Mouse (Mus musculus) MEL (cell line): ENCODE measurements around the gene Nod1. TPM values are rescaled to one million over a fixed set of nuclear protein-coding genes. Genes with fewer than 3 reads are reported as not detected.

Source experiments
- DNase-seq: peaks from one replicate; pipeline ENCODE4 v3.0.0; 2011; ENCODE audit warnings: low read depth, low spot score
- H3K27ac ChIP-seq: 2 replicates; pipeline ENCODE4 v1.5.1; 2012; ENCODE audit warnings: low read depth, mild to moderate bottlenecking, control low read depth, low read length, moderate library complexity; ENCODE audit not compliant: control insufficient read depth
- H3K27me3 ChIP-seq, 2 experiments: fragments of 150-350 bp in 1 of 2; sonication (generic) in 1 of 2; 2 replicates each; pipeline ENCODE4 v1.6.1; 2012; ENCODE audit warnings: low read length in 2 of 2, mild to moderate bottlenecking in 2 of 2, improper control_type of control experiment in 1 of 2, moderate library complexity in 1 of 2; ENCODE audit not compliant: insufficient read depth in 2 of 2, control insufficient read depth in 1 of 2
- H3K36me3 ChIP-seq, 2 experiments: 2 replicates each; pipeline ENCODE4 v1.6.1; 2012 to 2014; ENCODE audit warnings: low read length in 2 of 2, improper control_type of control experiment in 1 of 2, inconsistent platforms in 1 of 2, mild to moderate bottlenecking in 1 of 2; ENCODE audit not compliant: insufficient read depth in 2 of 2, control insufficient read depth in 1 of 2
- H3K4me1 ChIP-seq, 2 experiments: fragments of 150-350 bp in 1 of 2; sonication (generic) in 1 of 2; 2 replicates each; pipeline ENCODE4 v1.6.1; 2012; ENCODE audit warnings: low read length in 2 of 2, improper control_type of control experiment in 1 of 2, mild to moderate bottlenecking in 1 of 2; ENCODE audit not compliant: insufficient read depth in 2 of 2, control insufficient read depth in 1 of 2
- H3K4me3 ChIP-seq, 2 experiments: fragments of 150-350 bp in 1 of 2; sonication (generic) in 1 of 2; 2 replicates each; pipeline ENCODE4 v1.5.1; 2012; ENCODE audit warnings: low read depth in 2 of 2, low read length in 2 of 2, mild to moderate bottlenecking in 2 of 2, moderate library complexity in 2 of 2, control low read depth in 1 of 2, improper control_type of control experiment in 1 of 2; ENCODE audit not compliant: control insufficient read depth in 1 of 2, insufficient read depth in 1 of 2
- H3K79me2 ChIP-seq: 2 replicates; pipeline ENCODE4 v1.6.1; 2012; ENCODE audit warnings: mild to moderate bottlenecking, low read length, moderate library complexity; ENCODE audit not compliant: control insufficient read depth, poor library complexity, insufficient read depth
- H3K9ac ChIP-seq: 2 replicates; pipeline ENCODE4 v1.6.1; 2012; ENCODE audit warnings: low read depth, mild to moderate bottlenecking, control low read depth, low read length, moderate library complexity; ENCODE audit not compliant: control insufficient read depth, poor library complexity, severe bottlenecking
- H3K9me3 ChIP-seq: fragments of 150-350 bp; sonication (generic); replicated peaks from 2 replicates; pipeline ENCODE4 v1.6.1; 2012; ENCODE audit warnings: mild to moderate bottlenecking, low read length, improper control_type of control experiment, moderate library complexity; ENCODE audit not compliant: insufficient read depth
- CTCF ChIP-seq, 3 experiments: IDR thresholded peaks in 2 of 3; conservative IDR thresholded peaks in 1 of 3; 2 replicates each; pipeline ENCODE4 v1.5.1; 2011 to 2012; ENCODE audit warnings: low read length in 3 of 3, low read depth in 2 of 3, mild to moderate bottlenecking in 2 of 3, improper control_type of control experiment in 1 of 3, inconsistent platforms in 1 of 3, mixed read lengths in 1 of 3, moderate library complexity in 1 of 3; ENCODE audit not compliant: control insufficient read depth in 1 of 3, insufficient read depth in 1 of 3, poor library complexity in 1 of 3, severe bottlenecking in 1 of 3
- E2F4 ChIP-seq: IDR thresholded peaks from 2 replicates; pipeline ENCODE4 v1.6.1; 2011; ENCODE audit warnings: low read depth, low read length, improper control_type of control experiment, borderline replicate concordance
- EP300 ChIP-seq, 2 experiments: IDR thresholded peaks; 2 replicates each; pipeline ENCODE4 v1.6.1; 2011; ENCODE audit warnings: improper control_type of control experiment in 2 of 2, low read length in 2 of 2, low read depth in 1 of 2, mild to moderate bottlenecking in 1 of 2
- ETS1 ChIP-seq: IDR thresholded peaks from 2 replicates; pipeline ENCODE4 v1.6.1; 2012; ENCODE audit warnings: low read depth, mild to moderate bottlenecking, inconsistent platforms, low read length, improper control_type of control experiment, moderate library complexity
- GATA1 ChIP-seq: IDR thresholded peaks from 2 replicates; pipeline ENCODE4 v1.6.1; 2011; ENCODE audit warnings: low read depth, low read length, improper control_type of control experiment
- HCFC1 ChIP-seq: IDR thresholded peaks from 2 replicates; pipeline ENCODE4 v1.6.1; 2012; ENCODE audit warnings: low read depth, mild to moderate bottlenecking, inconsistent platforms, low read length, improper control_type of control experiment, moderate library complexity
- JUND ChIP-seq: IDR thresholded peaks from 2 replicates; pipeline ENCODE4 v1.6.1; 2011; ENCODE audit warnings: low read depth, mild to moderate bottlenecking, improper control_type of control experiment, low read length
- MAX ChIP-seq: IDR thresholded peaks from 2 replicates; pipeline ENCODE4 v1.6.1; 2011; ENCODE audit warnings: low read length, improper control_type of control experiment
- MAZ ChIP-seq: IDR thresholded peaks from 2 replicates; pipeline ENCODE4 v1.6.1; 2012; ENCODE audit warnings: low read depth, mild to moderate bottlenecking, inconsistent platforms, low read length, improper control_type of control experiment
- MYC ChIP-seq: IDR thresholded peaks from 2 replicates; pipeline ENCODE4 v1.6.1; 2011; ENCODE audit warnings: low read depth, mild to moderate bottlenecking, low read length, improper control_type of control experiment, moderate library complexity
- NELFE ChIP-seq: IDR thresholded peaks from 2 replicates; pipeline ENCODE4 v1.6.1; 2011; ENCODE audit warnings: low read depth, low read length, improper control_type of control experiment
- POLR2A ChIP-seq, 2 experiments: IDR thresholded peaks; 2 replicates each; pipeline ENCODE4 v1.6.1; 2011 to 2012; ENCODE audit warnings: low read length in 2 of 2, mild to moderate bottlenecking in 2 of 2, control low read depth in 1 of 2, improper control_type of control experiment in 1 of 2, low read depth in 1 of 2, moderate library complexity in 1 of 2; ENCODE audit not compliant: control insufficient read depth in 1 of 2, insufficient read depth in 1 of 2, poor library complexity in 1 of 2
- POLR2AphosphoS2 ChIP-seq: IDR thresholded peaks from 2 replicates; pipeline ENCODE4 v1.6.1; 2011; ENCODE audit warnings: low read length, improper control_type of control experiment
- RAD21 ChIP-seq: IDR thresholded peaks from 2 replicates; pipeline ENCODE4 v1.6.1; 2011; ENCODE audit warnings: mild to moderate bottlenecking, low read depth, low read length, improper control_type of control experiment
- TAL1 ChIP-seq: IDR thresholded peaks from 2 replicates; pipeline ENCODE4 v1.6.1; 2012; ENCODE audit warnings: mild to moderate bottlenecking, inconsistent platforms, low read length, moderate library complexity, mixed read lengths
- TBP ChIP-seq: IDR thresholded peaks from 2 replicates; pipeline ENCODE4 v1.8.0; 2011; ENCODE audit warnings: low read depth, low read length, improper control_type of control experiment
- UBTF ChIP-seq: IDR thresholded peaks from 2 replicates; pipeline ENCODE4 v1.6.1; 2012; ENCODE audit warnings: low read depth, mild to moderate bottlenecking, inconsistent platforms, low read length, improper control_type of control experiment, moderate library complexity, borderline replicate concordance; ENCODE audit not compliant: insufficient read depth
- ZKSCAN1 ChIP-seq: IDR thresholded peaks from 2 replicates; pipeline ENCODE4 v1.6.1; 2012; ENCODE audit warnings: low read depth, mild to moderate bottlenecking, inconsistent platforms, low read length, improper control_type of control experiment, moderate library complexity
- ZNF384 ChIP-seq: IDR thresholded peaks from 2 replicates; pipeline ENCODE4 v1.6.1; 2012; ENCODE audit warnings: low read depth, mild to moderate bottlenecking, inconsistent platforms, low read length, improper control_type of control experiment
- polyA plus RNA-seq, 2 experiments: library from polyadenylated mRNA; stranded (reverse) in 1 of 2; unstranded in 1 of 2; fragments of >175 nt in 1 of 2; fragments of >200 nt in 1 of 2; gene quantifications; 2 replicates each; pipeline versions ENCODE4 v1.2.1 to v1.2.4; 2012; ENCODE audit warnings: low replicate concordance in 2 of 2, low read depth in 1 of 2; ENCODE audit not compliant: insufficient read length in 2 of 2, insufficient read depth in 1 of 2, missing spikeins in 1 of 2
- total RNA-seq: library from RNA; depleted of rRNA; stranded (reverse); fragments of 300-350 nt; gene quantifications from 2 replicates; pipeline ENCODE4 v1.2.3, GENCODE M21; 2012

Gene Nod1
- total and polyA plus RNA-seq, 3 experiments: 0.12 to 0.21 TPM; not detected in 1

GRCm38 (mm10) chr6:54906053-54907040, 66.1 kb downstream of the Nod1 start:
- Histone ChIP-seq H3K9me3 (no peaks in the 10 kb centered on the region), H3K4me1 (no peaks in the 10 kb centered on the region), H3K4me3 (no peak overlapping the region), H3K27me3 (no peaks in the 10 kb centered on the region), H3K36me3 (no peaks in the 10 kb centered on the region), H3K79me2 (no peaks in the 10 kb centered on the region), H3K27ac (no peak overlapping the region), H3K9ac (no peak overlapping the region)
- DNase-seq: no peak
- TF ChIP-seq TBP: no peak
- TF ChIP-seq ZNF384: no peak
- no peak for TF ChIP-seq ZKSCAN1
- no peak for TF ChIP-seq TAL1
- no peak for TF ChIP-seq MAZ
- TF ChIP-seq JUND: no peak
- no peak for TF ChIP-seq MYC
- no peak for TF ChIP-seq MAX
- no peak for TF ChIP-seq POLR2A (IDR thresholded peaks at IDR 0.05; ENCODE audit: control insufficient read depth in 1 of 2, insufficient read depth in 1 of 2, low read depth in 1 of 2, low read length in 2 of 2, poor library complexity in 1 of 2)
- no peak for TF ChIP-seq CTCF (IDR thresholded peaks at IDR 0.05 in 2 of 3, conservative IDR thresholded peaks at IDR 0.05 in 1 of 3; ENCODE audit: control insufficient read depth in 1 of 3, insufficient read depth in 1 of 3, low read depth in 2 of 3, low read length in 3 of 3, poor library complexity in 1 of 3, severe bottlenecking in 1 of 3)
- no peak for TF ChIP-seq ETS1
- TF ChIP-seq GATA1: no peak
- no peak for TF ChIP-seq NELFE
- TF ChIP-seq UBTF: no peak
- no peak for TF ChIP-seq EP300 (IDR thresholded peaks at IDR 0.05; ENCODE audit: low read depth in 1 of 2, low read length in 2 of 2)

GRCm38 (mm10) chr6:54902547-54902946, 69.9 kb downstream of the Nod1 start:
- Histone ChIP-seq H3K79me2 (no peaks in the 10 kb centered on the region), H3K9ac (no peak overlapping the region)
- DNase-seq: no peak

More at GRCm38 (mm10) chr6:54902547-54902946, 69.9 kb downstream of the Nod1 start:
- no peak overlapping the region for H3K4me3 ChIP-seq
- H3K27ac ChIP-seq: no peak overlapping the region
- no peak for TF ChIP-seq RAD21
- TF ChIP-seq CTCF (IDR thresholded peaks at IDR 0.05 in 2 of 3, conservative IDR thresholded peaks at IDR 0.05 in 1 of 3; ENCODE audit: control insufficient read depth in 1 of 3, insufficient read depth in 1 of 3, low read depth in 2 of 3, low read length in 3 of 3, poor library complexity in 1 of 3, severe bottlenecking in 1 of 3): no peak
- no peak for TF ChIP-seq GATA1
- TF ChIP-seq HCFC1: no peak
- no peak for TF ChIP-seq TBP
- no peak for TF ChIP-seq TAL1
- no peak for TF ChIP-seq UBTF
- TF ChIP-seq MYC: no peak
- no peak for TF ChIP-seq POLR2AphosphoS2
- no peak for TF ChIP-seq E2F4
- H3K27me3 ChIP-seq: no peaks in the 10 kb centered on the region
- no peaks in the 10 kb centered on the region for H3K36me3 ChIP-seq
- H3K4me1 ChIP-seq: no peaks in the 10 kb centered on the region
- no peaks in the 10 kb centered on the region for H3K9me3 ChIP-seq
